Mouse (Mus musculus) lung, postnatal 25 days (tissue): ENCODE data around the gene Adra2b.

ENCODE experiments used
- DNase-seq: peaks from one replicate; pipeline ENCODE4 v3.0.0; 2022; ENCODE audit warnings: low spot score

Gene Adra2b

GRCm38 (mm10) chr2:127383881-127384280, 20.9 kb downstream of the Adra2b start:
- DNase-seq = no peak

- DNase-seq = no peak
These were observed 24.5 kb downstream of the Adra2b start for GRCm38 (mm10) chr2:127387521-127387920.

GRCm38 (mm10) chr2:127390352-127390751, 27.3 kb downstream of the Adra2b start:
- peak; percentile 2 for DNase-seq

GRCm38 (mm10) chr2:127390846-127391245, 27.8 kb downstream of the Adra2b start:
- no peak for DNase-seq

- DNase-seq = no peak
These were observed 28.3 kb downstream of the Adra2b start for GRCm38 (mm10) chr2:127391323-127391722.

GRCm38 (mm10) chr2:127394606-127395161, 31.7 kb downstream of the Adra2b start:
- DNase-seq = no peak

GRCm38 (mm10) chr2:127398738-127399137, 35.7 kb downstream of the Adra2b start:
- no peak for DNase-seq

GRCm38 (mm10) chr2:127411126-127411525, 48.1 kb downstream of the Adra2b start:
- DNase-seq = no peak

- DNase-seq = no peak
These were observed 52.8 kb downstream of the Adra2b start for GRCm38 (mm10) chr2:127415806-127416205.

- no peak for DNase-seq
These were observed 53.7 kb downstream of the Adra2b start for GRCm38 (mm10) chr2:127416706-127417105.
